Mouse (Mus musculus): Measurements from ENCODE around the gene Spsb3. TPM values are rescaled to one million over a fixed set of nuclear protein-coding genes. Genes with fewer than 3 reads are reported as not detected.
A peak's percentile ranks its signal among the peaks of the same experiment; 100 is the strongest.

The Spsb3 gene
- 10 to 100 TPM; 31.0 to 38.6 (median 35.4) TPM for total RNA-seq (2022)

DNA sequence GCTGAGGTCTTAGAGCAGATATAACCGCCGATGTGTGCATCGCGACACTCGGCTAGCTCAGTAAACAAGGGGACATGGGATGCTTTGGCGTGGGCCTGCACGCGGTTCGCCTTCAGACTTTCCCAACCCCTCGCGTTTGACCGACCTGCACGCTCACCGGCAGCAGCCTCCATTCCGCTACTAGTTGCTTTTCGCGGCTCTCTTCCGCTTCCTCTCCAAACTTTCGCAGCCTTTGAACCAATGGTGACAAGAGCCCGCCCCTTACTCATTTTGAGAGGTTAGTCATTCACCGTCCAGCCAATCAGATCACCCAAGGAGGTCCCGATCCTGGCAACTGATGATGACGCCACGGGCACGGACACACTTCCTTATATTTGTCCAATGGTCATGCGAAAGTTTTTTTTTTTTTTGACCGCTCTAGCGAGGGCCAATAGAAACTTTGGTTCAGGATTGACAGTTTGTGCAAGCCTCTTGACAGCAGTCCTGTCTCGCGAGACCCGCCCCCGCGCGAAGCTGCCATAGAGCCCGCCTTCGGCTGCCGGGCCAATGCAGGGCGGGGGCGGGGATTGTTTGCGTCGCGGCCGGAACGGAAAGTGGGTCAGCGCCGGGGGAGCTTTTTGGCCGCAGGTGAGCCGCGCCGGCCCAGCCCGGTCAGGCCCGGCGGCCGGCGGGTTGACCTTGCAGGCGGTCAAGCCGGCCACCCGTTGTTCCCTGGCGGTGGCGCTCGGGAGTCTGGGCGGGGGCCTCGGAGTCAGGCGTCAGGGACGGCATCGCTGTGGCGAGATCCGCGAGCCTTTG, at the start of gene Spsb3, which contains the start of gene Nubp2:
Spsb3 (plus strand) TSS at position 510 of the 798 bp plus-strand sequence.
Nubp2 (minus strand) TSS at position 216 of the 798 bp plus-strand sequence.
- DNase-seq (ENCODE audit: low spot score in 2 of 2), result peak; percentile 97

DNA sequence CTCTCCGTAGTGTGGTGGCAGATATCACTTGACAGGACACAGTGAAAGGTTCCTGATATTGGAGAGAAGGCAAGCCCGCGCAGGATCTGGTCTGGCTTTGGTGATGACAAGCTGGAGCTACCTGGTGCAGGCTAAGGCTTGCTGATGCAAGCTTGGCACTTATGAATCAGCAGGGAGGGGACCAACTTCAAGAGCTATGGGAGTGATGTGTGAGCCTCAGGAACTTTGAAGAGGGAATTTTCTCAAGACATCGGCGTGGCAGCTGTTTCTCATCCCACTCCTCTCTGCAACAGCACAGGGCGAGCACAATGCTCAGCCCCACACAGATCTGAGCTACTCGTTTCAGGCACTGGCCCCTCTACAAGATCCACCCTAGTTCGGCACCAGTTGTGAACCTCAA, 46.6 kb upstream of the Spsb3 start, which contains the start of gene Hagh:
Hagh (plus strand) TSS at position 302 of the 400 bp plus-strand sequence.
- no peak for DNase-seq (ENCODE audit: low spot score in 2 of 2)

DNA sequence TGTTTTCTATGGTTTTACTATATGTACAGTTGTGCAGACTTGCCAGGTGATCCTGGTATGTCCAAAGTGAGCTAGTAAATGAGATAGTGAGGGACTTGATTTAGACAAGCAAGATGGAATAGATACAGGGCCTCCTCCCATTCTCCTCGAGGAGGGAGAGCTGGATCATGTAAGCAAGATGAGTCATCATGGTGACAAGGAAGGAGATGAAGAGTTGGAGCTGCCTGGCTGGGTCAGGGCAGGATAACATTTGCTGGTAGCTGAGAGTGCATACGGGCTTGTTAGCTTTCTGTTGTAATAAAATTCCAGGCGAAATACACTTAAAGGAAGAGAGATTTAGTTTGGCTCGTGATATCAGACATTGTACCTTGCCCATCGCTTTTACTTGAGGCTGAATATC, 46.1 kb upstream of the Spsb3 start:
- DNase-seq (ENCODE audit: low spot score in 2 of 2), result no peak

DNA sequence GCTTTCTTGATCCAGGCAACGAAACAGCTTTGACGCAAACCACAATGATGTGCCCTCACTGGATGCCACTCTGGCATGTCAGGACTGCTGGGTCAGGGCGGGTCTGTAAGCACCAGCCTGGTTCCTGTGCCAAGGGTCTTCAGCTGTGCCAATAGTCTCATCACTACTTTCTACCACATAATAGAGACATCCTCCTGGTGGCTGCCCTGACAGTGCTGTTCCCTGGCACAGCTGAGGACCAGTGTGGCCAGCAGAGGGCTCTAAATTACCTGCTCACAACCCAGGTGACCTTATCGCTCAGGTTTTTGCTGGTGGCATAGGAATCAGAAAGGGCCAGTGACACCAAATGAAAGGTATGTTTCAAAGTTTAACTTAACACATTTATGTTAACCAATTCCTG, 45.3 kb upstream of the Spsb3 start:
- DNase-seq (ENCODE audit: low spot score in 2 of 2), result no peak

DNA sequence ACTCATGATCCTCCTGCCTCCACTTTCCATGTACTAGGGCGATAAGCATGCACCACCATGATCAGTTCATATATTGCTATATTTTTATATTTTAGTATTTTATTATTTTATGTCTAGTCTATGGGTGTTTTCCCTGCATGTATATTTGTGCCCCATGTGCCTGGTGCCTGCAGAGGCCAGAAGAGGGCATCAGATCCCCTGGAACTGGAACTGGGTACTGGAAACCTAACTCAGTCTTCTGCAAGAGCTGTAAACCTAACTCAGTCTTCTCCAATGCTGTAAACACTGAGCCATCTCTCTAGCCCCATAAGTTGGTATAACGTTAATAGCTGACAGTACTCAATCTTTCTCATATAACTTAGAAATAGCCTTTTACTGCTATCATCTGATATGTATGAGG, 43.8 kb upstream of the Spsb3 start:
- DNase-seq (ENCODE audit: low spot score in 2 of 2), result no peak

DNA sequence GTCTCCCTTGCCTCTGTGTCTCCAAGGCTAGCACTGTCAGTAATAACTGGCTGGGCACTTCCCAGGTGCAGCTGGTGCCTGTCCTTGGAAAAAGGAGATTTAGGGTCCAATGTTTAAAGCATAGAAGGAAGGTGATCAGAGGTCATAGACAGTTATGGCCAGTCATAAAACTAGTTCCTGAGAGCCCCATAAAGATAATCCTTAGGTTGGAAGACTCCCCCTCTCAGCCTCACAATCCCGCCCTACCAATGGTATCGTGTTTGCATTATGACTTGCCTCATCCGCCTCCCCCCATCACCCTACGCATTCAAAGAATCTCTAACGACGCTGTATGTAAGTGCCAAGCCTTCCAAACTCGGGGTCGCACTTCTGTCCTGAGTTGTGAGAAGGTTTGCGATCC, 41.9 kb upstream of the Spsb3 start:
- DNase-seq (ENCODE audit: low spot score in 2 of 2), result no peak

DNA sequence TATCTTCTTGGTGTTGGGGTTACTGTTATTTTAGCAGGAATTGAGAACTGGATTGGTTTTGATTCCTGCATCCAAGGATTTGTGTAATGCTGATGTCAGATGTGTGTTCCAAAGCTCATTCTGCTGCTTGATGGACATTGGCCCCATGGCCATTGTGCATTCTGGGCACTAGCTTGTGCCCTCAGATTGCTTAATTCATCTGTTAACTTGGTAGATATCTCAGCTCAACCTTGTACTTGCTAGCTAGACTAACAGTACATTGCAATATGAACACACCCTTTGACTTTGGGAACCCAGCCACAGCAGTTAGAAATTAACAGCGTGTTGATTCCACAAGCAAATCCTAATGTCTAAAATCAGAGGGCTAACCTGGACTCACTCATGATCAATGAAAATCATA, 39.1 kb upstream of the Spsb3 start:
- no peak for DNase-seq (ENCODE audit: low spot score in 2 of 2)

DNA sequence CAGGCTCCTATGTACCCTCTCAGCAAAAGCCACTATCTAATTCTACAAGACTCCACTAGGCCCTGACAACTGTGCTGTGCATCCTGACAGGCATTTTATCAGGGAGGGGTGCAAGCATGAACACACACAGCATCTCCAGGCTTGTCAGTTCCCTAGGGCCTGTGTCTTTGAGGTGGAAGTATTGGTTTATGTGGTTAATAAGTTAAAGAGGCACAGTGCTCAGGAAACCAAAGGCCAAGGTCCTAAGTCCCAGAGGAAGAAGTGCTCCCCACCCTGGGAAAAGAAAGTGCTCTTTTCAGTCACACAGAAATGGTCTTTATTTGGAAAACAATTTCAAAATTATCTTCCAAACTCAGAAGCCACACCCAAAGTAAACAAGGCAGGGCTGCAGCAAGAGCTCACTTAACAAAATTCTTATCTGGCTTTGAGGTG, 37.8 kb upstream of the Spsb3 start:
- no peak for DNase-seq (ENCODE audit: low spot score in 2 of 2)

DNA sequence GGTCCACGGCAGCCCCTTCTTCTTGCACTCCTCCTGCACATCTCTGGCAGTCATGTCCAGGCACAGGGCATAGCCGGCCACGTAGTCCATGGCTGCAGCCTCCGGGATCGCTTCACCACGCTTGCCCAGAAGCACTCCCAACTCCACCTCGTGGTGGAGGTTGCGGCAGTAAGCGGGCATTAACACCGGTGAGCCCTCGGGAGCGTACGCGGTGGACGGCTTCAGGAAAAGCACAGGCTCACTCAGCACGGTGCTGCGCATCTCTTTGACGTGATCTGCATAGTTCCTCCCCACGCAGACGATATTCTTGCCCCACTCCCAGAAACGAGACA, 36.7 kb upstream of the Spsb3 start:
- no peak for DNase-seq (ENCODE audit: low spot score in 2 of 2)

DNA sequence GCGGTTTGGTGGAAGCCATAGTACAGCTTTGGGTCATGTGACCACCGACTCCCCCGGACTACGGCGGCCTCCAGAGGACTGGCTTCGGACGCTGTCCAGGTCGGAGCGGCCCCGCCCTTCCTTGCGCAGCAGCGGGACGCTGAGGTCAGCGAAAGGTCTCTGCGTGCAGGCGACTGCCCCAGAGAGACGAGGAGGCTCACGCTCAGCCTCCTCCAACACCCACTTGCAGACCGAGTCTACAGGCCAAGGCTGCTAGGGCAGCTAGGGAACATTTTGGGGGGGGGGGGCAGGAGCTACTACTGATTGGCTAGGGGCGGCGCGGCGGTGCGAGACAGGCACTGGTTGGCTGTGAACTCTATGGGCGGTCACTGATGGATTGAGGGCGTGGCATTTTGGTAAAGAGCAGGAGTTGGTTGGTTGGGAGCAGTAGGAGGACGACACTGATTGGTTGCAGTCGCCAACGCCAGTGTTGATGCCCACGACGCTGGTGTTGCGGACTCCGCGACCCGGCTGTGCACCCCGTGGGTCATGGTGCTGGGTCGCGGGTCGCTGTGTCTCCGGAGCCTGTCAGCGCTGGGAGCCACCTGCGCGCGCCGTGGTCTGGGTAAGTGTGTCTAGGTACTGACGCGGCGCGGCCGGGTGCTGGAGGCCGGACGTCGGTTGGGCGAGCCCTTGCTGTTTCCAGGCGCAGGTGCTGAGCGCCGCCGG, 36.2 kb upstream of the Spsb3 start, which contains the start of gene Fahd1:
Fahd1 (minus strand) TSS at position 300 of the 708 bp plus-strand sequence.
- peak; percentile 93 to 96 for DNase-seq (ENCODE audit: low spot score in 2 of 2)

DNA sequence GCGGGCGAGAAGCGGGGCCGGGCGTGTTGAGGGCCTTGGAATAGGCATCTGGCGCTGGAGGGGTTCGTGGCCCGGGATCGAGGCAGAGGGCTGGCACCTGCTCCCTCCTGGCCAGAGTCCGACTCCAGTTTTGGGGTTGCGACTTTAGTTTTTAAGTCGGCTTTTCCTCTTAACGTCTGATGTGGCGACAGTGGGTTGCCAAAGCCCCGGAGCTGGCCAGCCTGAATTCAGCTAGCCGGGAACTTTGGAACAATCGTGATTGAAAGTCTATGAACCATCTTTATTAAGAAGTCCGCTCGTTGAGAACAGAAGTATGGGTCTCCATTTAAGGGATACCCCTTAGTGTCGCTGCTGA, 35.7 kb upstream of the Spsb3 start:
- DNase-seq (ENCODE audit: low spot score in 2 of 2), result no peak

DNA sequence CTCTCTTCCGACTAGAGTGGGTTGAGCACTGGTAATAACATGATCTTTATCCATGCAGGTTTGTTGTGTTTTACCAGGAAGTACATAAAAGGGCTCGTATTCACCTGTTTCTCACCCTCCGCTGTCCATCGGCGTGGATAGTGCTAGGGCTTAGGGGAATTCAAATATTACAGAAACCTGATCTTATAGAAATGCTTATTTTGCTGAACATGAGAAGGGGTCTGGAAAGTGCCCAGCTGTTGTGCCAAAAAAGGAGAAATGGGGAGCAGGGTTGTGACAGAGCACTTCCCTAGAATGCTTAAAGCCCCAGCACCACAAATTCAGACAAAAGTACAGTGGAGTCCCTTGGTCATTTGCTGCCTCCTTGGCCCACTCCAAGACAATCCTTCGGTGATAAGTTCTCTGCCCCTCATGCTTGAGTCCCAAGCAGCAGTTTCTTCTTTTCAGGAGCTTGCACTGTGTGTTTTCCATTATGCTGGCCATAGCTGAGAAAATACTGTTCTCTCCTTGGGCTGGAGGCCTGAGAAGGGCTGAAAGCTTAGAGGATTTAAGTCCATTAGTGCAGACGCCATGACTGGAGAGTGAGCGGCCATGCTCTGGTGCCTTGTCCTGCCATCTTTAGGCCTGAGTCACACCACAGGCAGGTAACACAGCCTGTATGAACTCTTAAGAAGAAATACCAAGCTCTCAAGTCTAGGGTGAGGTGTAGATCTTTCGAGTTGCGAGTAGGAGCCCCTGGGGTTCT, 34.9 kb upstream of the Spsb3 start:
- no peak for DNase-seq (ENCODE audit: low spot score in 2 of 2)

DNA sequence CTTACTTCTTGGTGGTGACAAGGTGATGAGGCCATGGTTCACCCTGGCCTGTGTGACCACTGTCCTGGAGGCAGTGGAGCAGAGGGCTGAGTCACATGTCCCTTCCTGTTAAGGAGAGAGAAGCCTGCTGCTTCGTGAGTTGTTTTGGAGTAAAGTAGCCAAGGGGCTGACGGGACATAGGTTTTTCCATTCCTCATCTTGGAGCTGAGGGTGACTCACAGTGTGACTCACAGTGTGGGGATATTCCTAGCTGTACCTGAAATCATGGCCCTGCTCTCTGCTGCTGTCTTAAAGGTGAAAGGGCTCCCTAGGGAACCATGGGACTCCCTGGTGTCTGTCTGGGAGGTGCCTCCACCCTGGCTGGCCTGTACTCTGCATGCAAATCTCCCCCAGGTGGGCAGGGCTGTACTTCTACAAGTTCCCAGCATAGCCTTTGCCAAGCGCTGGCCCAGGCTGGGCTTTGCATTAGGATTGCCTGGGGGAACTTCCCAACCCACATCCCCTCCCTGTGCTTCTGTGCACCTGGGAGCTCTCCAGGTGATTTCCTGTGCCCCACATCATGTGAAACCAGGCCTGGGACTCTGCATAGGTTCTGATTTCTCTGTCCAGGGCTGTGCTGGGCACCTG, 30.5 kb upstream of the Spsb3 start:
- DNase-seq (ENCODE audit: low spot score in 2 of 2), result no peak

DNA sequence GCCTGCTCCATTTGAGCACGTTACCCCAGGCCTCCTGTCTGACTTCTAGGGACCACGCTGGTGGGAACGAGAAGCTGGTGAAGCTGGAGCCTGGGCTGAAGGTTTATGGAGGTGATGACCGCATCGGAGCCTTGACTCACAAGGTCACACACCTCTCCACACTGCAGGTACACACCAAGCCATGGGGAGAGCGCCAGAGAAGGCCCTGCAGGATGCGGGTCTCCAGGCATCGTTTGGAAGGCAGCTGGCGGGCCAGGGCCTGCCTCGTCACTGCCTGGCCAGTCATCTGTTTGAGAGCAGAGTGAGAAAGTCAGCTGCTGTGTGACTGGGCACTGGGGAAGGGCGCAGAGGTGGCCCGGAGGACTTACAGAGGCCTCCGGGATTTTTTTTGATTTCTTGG, 29.9 kb upstream of the Spsb3 start:
- no peak for DNase-seq (ENCODE audit: low spot score in 2 of 2)

DNA sequence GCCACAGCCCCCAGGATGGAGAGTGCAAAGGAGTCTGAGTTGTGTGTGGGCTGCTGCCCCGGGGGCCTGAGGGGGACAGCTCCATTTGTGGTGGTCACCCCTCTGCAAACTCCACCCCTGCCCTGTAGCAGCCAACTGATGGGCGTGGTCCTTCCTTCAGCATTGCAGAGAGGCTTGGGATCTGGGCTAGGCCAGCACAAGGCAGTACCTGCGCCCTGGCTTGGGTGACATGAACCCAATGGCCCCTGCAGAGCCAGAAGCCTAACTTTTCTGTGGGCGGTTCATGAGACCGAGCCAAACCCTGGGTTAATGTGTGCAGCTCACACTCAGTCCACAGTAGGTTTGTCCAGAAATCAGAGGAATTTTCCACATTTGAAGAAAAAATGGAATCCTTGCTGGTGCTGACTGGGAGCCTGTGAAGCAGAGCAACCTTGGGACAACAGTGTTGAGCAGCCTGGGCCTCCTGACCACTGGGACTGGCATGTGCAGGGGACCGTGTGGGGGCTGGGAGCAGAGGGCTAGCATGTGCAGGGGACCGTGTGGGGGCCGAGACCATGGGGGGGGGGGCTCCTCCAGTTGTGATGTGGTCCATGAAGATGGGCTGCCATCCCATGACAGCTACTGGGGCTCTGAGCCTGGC, 28.5 kb upstream of the Spsb3 start:
- DNase-seq (ENCODE audit: low spot score in 2 of 2), result no peak

DNA sequence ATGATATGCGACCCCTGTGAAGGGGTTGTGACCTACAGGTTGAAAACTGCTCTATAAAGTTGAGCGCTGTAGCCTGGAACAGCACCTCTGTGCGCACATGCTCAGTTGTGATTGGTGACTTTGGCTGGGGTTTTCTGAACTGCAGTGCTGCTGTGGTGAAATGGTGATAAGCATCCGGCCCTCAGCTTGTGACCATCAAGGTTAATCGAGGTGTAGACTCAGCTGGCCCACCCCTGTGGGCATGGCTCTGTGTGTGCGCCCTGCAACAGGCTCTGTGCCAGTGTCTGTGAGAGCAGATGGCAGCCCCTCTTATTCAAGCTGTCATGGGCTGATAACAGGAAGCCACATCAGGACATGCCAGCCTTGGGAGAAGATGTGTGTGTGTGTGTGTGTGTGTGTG, 27.5 kb upstream of the Spsb3 start:
- no peak for DNase-seq (ENCODE audit: low spot score in 2 of 2)

DNA sequence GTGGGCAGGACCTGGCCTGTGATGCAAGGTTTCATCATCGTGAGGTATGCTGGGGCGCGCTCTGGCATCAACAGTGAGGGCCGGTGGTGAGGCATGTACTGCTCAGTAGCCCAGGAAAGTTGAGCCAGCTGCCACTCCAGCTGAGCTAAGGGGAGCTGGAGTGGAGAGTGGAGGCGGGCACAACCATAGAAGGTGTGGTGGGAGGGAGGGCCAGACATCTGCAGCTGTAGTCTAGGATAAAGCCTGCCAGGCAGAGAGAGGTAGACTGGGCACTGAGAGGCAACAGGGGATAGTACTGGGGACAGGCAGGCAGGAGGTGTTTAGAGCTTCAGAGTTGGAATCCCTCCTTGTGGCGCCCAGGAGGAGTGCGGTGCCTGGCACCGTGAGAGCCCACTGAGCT, 26.4 kb upstream of the Spsb3 start:
- no peak for DNase-seq (ENCODE audit: low spot score in 2 of 2)

DNA sequence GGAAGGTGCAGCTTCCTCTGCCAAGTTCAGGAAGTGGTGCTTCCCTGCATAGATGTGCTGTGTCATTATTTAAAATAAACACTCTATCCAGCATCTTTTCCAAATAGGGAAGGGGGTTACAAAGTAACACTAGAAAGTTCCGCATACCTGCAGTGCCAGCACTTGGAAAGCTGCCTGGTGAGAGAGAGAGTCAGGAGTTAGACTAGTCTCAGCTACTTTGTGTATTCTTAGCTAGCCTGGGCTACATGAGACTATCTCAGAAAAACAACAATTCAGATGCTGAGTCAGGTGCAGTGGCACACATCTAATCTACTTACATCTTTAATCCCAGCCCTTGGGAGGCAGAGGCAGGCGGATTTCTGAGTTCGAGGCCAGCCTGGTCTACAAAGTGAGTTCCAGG, 24.7 kb upstream of the Spsb3 start:
- DNase-seq (ENCODE audit: low spot score in 2 of 2), result no peak

DNA sequence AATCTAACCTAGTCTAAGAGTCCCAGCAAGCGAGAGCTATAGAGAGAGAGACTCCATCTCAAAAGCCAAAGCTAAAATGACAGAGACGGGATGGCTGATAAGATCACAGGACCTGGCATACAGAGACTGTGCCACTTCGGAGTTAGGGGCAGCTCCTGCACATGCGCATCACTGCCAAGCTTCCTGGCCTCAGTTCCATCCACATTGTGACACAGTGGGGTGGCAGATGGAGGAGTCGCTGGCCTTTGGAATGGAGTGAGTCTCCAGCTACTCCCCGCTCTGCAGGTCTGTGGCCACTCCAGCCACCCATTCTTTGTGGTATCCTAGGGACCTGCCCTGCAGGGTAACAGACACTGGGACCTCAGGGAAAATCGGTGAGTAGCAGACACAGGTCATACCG, 20.7 kb upstream of the Spsb3 start, which contains the start of gene Igfals:
Igfals (plus strand) TSS at position 222 of the 400 bp plus-strand sequence.
- DNase-seq (ENCODE audit: low spot score in 2 of 2), result no peak

DNA sequence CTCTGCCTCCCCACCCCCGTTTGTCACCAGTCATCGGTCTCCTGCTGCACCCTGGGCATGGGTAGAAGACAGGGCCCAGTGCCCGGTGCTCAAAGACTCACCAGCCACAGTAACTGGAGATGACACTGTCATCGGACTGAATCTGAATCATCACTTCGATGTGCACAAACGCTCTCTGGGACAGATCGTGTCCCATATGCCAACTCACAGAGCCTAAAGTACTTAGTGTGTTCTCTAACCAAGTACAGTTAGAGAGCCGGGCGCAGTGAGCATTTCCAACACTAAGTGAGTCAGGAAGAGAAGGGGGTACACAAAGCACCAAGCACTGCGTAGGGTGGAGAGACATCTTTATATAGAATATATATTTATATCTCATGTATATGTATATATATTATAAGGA, 18.5 kb upstream of the Spsb3 start:
- DNase-seq (ENCODE audit: low spot score in 2 of 2), result no peak

Measured in gastrocnemius, adult 8-10 months (tissue).